Mouse (Mus musculus): ENCODE results near the gene Map2.

DNA sequence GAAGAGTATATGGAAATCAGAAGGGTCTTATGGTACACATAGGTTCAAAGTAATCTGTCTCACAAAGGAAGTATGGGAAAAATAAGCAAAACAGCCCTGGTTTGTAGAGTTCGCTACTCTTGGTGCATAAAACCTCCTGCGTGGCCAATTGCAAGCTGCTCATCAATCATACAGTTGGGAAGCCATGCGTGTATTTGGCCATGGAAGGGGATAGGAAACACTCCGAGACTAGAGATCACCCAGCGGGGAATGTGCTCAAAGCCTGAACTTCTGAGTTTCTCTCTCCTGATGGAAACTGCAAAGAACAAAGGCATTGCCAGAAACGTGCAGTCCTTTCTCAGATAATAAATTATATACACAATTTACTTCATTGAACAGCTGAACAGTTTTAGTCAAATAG, 124.3 kb downstream of the Map2 start:
- TF ChIP-seq CTCF (IDR thresholded peaks at IDR 0.05; ENCODE audit: insufficient read depth, low read depth, low read length), result no peak
- TF ChIP-seq POLR2A (IDR thresholded peaks at IDR 0.05; ENCODE audit: insufficient read depth, low read depth, low read length), result no peak
